Mouse (Mus musculus) activated CD4-positive, CD25-positive, alpha-beta regulatory T cell, adult 4 months (primary cell): ENCODE measurements around the gene Rplp2. TPM values are rescaled to one million over a fixed set of nuclear protein-coding genes. Genes with fewer than 3 reads are reported as not detected.

Experiments
- ATAC-seq: one replicate; pipeline ENCODE4 v1.8.0; 2017
- polyA plus RNA-seq, 2 experiments: library from polyadenylated mRNA; unstranded; fragments of 100-300 nt; shearing (Covaris generic); gene quantifications; one replicate each; pipeline ENCODE4 v1.2.1; 2017

The Rplp2 gene
- polyA plus RNA-seq, 2 experiments from 2014 or later = 3,324 to 3,604 TPM

DNA sequence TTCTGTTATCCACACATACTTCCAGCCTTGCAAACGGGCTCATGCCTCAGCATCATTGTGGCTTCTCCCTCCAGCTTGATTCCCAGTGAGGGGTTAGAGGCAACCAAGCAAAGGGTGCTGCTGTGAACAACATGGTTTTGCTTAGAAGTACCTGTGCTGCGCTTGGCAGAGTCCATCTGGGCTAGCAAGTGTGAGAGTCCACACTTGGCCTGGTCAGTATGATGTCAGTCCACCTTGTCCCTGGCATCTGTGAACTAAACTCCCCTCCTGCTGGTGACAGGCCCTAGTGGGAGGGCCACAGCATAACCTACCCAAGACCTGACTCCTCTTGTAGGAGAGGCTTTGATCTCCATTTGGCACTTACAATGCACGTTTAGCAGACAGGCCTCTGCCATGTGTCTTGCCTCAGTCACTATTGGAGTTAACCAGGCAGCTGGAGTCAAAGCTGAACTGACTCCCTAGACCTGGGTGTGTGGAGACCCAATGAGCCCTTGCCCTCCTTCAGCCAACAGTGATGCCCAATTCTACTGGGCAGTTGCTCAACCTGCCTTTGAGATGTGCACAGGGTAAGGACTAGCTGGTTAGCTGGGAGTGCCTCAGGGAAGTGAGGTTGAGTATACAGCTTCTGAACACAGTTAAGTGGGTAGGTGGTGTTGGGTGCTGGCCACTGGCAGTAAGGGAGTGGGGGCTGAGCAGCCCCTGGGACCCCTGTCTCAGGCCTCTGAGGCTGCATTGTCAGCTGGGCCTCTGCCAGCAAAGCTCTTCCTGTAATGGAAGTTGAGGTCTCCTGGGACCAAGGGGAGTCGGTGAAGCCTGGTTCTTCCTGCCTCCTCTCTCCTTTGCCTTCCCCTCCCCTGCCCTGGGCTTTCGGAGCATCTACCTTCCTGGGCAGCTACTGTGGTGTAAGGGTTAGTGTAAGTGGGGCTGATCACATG lies 37.3 kb downstream of the Rplp2 start:
- no peak for ATAC-seq

DNA sequence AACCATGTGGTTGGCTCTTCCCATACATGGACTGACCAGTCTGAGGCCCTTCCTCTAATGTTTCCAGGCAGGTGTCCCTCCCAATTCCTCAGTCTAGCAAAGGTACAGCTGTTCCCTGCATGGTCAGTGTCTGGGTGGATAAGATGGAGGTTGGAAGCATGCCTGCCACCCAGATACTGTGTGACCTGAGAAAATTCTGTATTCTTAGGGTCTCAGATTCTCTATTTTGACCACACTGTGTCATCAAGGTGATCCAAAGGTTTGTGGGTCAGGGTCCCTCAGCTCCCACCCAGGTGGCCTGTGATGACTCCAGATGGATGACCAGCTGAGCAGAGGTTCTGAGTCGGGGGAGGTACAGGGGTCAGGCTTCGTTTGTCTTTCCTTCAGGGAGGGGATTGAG lies 38.0 kb downstream of the Rplp2 start:
- no peak for ATAC-seq

DNA sequence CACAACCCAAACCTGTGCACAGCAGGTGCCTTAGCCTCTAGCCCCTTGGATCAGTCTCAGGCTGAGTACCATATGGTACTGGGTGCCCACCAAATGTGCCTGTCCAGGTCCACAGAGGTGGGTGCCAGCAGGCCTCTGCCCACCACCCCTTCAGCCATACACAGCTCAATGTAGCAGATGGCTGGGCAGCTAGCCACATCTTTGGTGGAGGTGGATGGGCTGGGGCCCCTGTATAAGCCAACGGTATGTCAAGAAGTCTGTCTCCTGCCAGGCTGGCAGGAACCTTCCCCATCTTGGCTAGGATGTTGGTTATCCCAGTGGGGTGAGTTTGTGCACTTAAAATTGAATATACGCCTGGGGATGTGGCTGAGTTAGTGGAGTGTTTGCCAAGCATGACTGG lies 38.4 kb downstream of the Rplp2 start:
- ATAC-seq = no peak

DNA sequence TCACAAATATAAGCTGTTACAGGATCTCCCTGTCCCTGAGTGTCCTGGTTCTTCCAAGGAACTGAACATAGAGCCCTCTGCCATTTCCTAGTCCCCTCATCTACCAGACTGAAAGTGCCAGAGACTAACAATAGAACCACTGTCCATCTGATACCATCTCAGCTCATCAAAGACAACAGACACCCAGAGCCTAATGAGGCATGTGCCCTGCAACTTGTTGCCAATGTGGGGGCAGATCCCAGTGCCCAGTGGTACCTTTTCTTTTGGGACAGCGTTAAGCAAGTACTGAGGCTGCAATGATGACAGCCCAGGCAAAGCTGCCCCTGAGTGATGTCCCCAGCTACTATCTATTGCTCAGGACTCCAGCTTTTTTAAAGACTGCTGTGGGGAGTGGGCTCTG lies 39.1 kb downstream of the Rplp2 start:
- no peak for ATAC-seq

DNA sequence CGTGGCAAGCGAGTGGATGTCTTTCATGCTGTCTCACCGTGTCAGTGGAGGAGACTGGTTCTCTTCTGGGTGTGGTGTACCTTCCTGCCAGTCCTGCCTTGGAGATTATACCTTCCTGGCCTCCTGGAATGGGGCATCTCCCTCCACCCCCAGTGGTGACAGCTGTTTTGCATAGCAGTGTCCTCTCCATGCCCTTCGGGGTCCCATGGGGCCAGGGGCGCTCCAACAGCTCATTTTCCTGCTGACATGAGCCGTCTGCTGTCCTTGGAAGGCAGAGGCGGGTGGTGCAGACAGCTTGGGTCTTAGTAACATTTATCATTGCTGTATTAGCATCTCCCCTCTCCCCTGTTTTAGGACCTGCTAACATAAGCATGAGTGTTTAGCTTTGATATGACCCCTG lies 40.0 kb downstream of the Rplp2 start:
- no peak for ATAC-seq

DNA sequence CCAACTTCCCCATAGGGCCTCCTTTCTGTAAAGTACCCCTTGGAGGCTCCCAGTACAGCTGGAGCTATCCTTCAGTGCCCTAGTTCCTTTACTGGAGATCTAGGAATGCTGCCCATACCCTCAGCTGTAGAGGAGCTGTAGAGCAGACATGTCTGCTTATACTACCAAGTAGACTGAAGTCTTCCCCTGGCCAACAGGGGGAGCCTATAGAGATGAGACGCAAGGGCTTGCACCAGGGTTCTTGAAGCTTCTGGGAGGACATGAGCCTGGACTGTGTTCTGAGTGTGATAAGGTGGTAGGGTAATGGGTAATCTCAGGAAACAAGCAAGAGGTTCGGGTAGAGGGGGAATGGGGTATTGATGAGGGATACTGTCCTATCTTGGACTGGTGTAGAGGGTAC lies 44.0 kb downstream of the Rplp2 start:
- ATAC-seq = no peak

DNA sequence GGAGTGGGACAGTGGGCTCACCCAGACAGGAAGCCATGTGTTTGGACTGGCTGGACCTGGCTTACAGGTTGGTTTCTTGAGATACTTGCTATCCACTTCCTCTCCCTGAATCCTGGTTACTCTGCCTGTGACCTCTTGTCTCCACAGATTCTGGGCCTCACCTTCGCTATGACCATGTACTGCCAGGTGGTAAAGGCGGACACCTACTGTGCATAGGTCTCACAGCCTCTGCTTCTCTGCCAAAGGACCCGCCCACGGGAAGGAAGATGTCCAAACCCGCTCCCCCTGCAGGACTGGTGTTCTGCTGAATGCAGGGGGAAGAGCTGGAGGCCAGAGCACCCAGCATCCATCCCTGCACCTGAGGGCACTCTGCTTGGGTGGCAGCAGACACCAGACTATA lies 45.6 kb downstream of the Rplp2 start:
- no peak for ATAC-seq

DNA sequence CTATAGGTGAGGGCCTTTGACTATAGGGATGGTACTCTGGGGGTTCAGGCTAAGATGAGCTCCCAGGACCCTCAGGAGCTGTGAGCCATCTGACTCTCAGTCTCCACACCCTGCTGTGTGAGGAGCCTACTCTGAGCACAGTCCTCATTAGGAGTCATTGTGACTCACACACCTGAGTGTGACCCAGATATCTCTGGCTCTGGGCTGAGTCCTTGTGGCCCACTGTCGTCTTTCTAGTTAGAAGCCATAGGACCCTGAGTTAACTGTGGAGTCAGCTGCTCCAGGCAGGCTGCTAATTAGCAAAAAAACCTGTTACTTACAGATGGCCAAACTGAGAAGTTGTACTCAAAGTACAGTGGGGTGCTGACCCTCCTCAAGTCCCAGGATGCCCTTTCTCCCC lies 46.6 kb downstream of the Rplp2 start:
- no peak for ATAC-seq

DNA sequence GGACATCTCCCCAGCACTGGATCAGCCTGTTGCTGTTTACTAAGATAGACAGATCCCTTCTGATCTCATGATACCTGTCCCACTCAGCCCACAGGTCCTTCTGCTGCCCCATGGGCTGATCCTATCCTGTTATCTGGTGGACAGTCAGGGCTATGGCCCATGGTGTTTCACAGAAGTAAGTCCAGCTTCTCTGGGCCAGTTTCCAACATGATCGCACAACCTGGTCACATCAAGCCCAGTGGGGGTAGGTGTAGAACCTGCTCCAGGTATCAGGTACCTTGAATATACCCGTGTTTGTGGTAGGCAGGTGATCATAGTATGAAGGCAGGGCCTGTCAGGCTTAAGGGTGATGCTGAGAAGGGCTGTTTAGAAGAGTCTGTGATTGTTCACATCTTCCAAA lies 48.2 kb downstream of the Rplp2 start:
- no peak for ATAC-seq

DNA sequence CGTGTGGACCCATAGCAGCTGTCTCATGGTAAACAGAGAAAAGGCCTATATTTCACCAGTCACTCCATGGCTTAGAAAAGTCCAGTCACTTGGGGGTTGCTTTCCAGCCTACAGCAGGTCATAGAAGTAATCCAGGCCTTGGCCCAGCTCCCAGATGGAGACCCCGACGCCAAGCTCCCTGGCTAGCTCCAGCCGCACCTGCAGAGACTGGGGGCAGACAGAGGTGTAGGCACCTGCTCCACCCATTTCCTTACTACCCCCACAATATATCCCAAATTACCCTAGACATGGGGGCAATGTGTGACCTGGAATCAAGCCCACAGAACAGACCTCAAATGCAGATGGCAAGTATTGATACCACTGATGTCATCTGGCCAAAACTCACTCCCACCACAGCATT lies 48.8 kb downstream of the Rplp2 start:
- no peak for ATAC-seq

DNA sequence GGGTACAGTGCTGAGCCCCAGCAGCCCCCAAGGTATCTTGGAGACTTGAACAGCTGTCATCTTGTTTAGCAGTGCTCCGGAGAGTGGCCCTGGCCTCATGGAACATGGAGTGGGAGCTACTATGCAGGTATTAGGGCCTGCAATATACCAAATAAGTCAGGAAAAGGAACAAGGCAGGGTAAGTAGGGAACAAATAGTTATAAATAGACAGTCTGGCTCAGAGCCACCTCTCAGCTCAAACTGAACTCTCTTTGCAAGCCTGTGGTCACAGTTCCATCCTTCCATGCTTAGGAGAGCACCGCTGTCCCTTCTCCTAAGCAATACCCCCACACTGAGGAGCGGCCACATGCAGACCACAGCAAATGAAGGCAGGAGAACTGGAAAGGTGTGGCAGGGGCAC lies 50.4 kb downstream of the Rplp2 start:
- no peak for ATAC-seq

Other genes with a start within 250 kb of the Rplp2 start
- gene Lmntd2, start 233.3 kb upstream of the Rplp2 start, polyA plus RNA-seq = 1 to 10 TPM; 5.6 to 5.9 TPM
- gene Rassf7, start 231.5 kb upstream of the Rplp2 start, polyA plus RNA-seq = 10 to 100 TPM in 1 of 2 experiments, 1 to 10 TPM in 1; 8.3 to 14.2 TPM
- gene Phrf1, start 218.6 kb upstream of the Rplp2 start, polyA plus RNA-seq = 10 to 100 TPM; 51.4 to 60.8 TPM
- gene Irf7, start 180.9 kb upstream of the Rplp2 start, polyA plus RNA-seq = 100 to 1,000 TPM in 1 of 2 experiments, 10 to 100 TPM in 1; 92.0 to 108 TPM
- gene Cdhr5, start 170.6 kb upstream of the Rplp2 start, polyA plus RNA-seq = not detected
- gene Sct, start 168.2 kb upstream of the Rplp2 start, polyA plus RNA-seq = not detected
- not detected for gene Drd4, start 155.4 kb upstream of the Rplp2 start, polyA plus RNA-seq
- 10 to 100 TPM; 17.1 to 22.5 TPM for gene Deaf1, start 119.7 kb upstream of the Rplp2 start, polyA plus RNA-seq
- gene Tmem80, start 119.6 kb upstream of the Rplp2 start, polyA plus RNA-seq = 10 to 100 TPM; 30.4 to 31.2 TPM
- gene Eps8l2, start 108.5 kb upstream of the Rplp2 start, polyA plus RNA-seq = not detected
- 100 to 1,000 TPM; 422 to 471 TPM for gene Taldo1, start 55.2 kb upstream of the Rplp2 start, polyA plus RNA-seq
- 10 to 100 TPM; 82.1 to 97.0 TPM for gene Gatd1, start 33.2 kb upstream of the Rplp2 start, polyA plus RNA-seq
- not detected for gene Cend1, start 17.9 kb upstream of the Rplp2 start, polyA plus RNA-seq
- 10 to 100 TPM; 26.8 to 51.1 TPM for gene Slc25a22, start 9.5 kb upstream of the Rplp2 start, polyA plus RNA-seq
- gene Pidd1, start 3.3 kb upstream of the Rplp2 start, polyA plus RNA-seq = 10 to 100 TPM in 1 of 2 experiments, 1 to 10 TPM in 1; 5.3 to 12.7 TPM
- gene Pnpla2, start 7.8 kb downstream of the Rplp2 start, polyA plus RNA-seq = 10 to 100 TPM; 58.2 to 70.2 TPM
- not detected for gene Cracr2b, start 13.7 kb downstream of the Rplp2 start, polyA plus RNA-seq
- 1 to 10 TPM; 8.3 to 8.7 TPM for gene Cd151, start 20.0 kb downstream of the Rplp2 start, polyA plus RNA-seq
- 10 to 100 TPM; 22.3 to 22.6 TPM for gene Polr2l, start 27.8 kb downstream of the Rplp2 start, polyA plus RNA-seq
- gene Tspan4, start 27.9 kb downstream of the Rplp2 start, polyA plus RNA-seq = 1 to 10 TPM; 1.5 to 2.7 TPM
- gene Chid1, start 92.5 kb downstream of the Rplp2 start, polyA plus RNA-seq = 10 to 100 TPM; 14.2 to 14.4 TPM
- gene Ap2a2, start 114.8 kb downstream of the Rplp2 start, polyA plus RNA-seq = 10 to 100 TPM; 13.4 to 15.5 TPM
- under 1 TPM; 0.40 to 0.54 TPM for gene Muc6, start 207.9 kb downstream of the Rplp2 start, polyA plus RNA-seq
- gene Muc2, start 243.0 kb downstream of the Rplp2 start, polyA plus RNA-seq = not detected